Mouse (Mus musculus) kidney, adult 2 months (tissue): ENCODE results near the gene Cyp8b1.

Experiments
- CTCF ChIP-seq: fragments of 200-500 bp; conservative IDR thresholded peaks from 2 replicates; pipeline ENCODE4 v1.5.1; 2011; ENCODE audit warnings: low read depth, mild to moderate bottlenecking, control low read depth, low read length, moderate library complexity, mixed read lengths; ENCODE audit not compliant: insufficient read depth, insufficient read length
- POLR2A ChIP-seq: fragments of 200-500 bp; IDR thresholded peaks from one replicate; pipeline ENCODE4 v1.6.1; 2011; ENCODE audit warnings: low read depth, low read length, control low read depth

- TF ChIP-seq CTCF (no peak; the same call in 1 of the 2 replicates), POLR2A (no peak)
These were observed 14.1 kb downstream of the Cyp8b1 start for GRCm38 (mm10) chr9:121901710-121902700.
